In genomic region chr4:98925250-98925781, GRCm38 (mm10) we compare ENCODE assay signal across 8 mouse cellular contexts. TPM values are rescaled to one million over a fixed set of nuclear protein-coding genes. Genes with fewer than 3 reads are reported as not detected.
A peak's percentile ranks its signal among the peaks of the same experiment; 100 is the strongest.
DNase-seq lines count a peak whose midpoint lies in the region; ATAC-seq and TF ChIP-seq lines count a peak whose summit lies in the region.

No protein-coding gene starts in this region.

- no peak for TF ChIP-seq RAD21 in CH12.LX (IDR thresholded peaks at IDR 0.05; ENCODE audit: low read depth, low read length)

- no peak for ATAC-seq in heart, embryonic 12.5 days (ENCODE audit: insufficient number of reproducible peaks, low FRiP score)

- dilution Hi-C loops in CH12.LX (cut with MboI; ENCODE audit: extremely low pct_ligation_motif_present, extremely low pct_unique_long_range_greater_than_20kb, low sequenced_read_pairs) = no loop called here

- H3K4me1 ChIP-seq in heart, embryonic 12.5 days (replicated peaks) = peaks cover 13% of the 10 kb centered on the region
- peaks cover 2 to 13% of the 10 kb centered on the region in 2 experiments; a peak in 2 of 4 replicates for H3K4me1 ChIP-seq in CH12.LX (ENCODE audit: control insufficient read depth in 1 of 2, insufficient read depth in 2 of 2)
- H3K4me1 ChIP-seq in hindbrain, embryonic 10.5 days (replicated peaks) = peaks cover 24% of the 10 kb centered on the region
- peaks cover 25% of the 10 kb centered on the region for H3K4me1 ChIP-seq in midbrain, embryonic 10.5 days

- no peaks in the 10 kb centered on the region for H3K9me3 ChIP-seq in heart, embryonic 12.5 days (replicated peaks)
- no peaks in the 10 kb centered on the region for H3K9me3 ChIP-seq in CH12.LX (replicated peaks; ENCODE audit: low read length)
- H3K9me3 ChIP-seq in hindbrain, embryonic 10.5 days = no peaks in the 10 kb centered on the region
- no peaks in the 10 kb centered on the region for H3K9me3 ChIP-seq in midbrain, embryonic 10.5 days (replicated peaks)

- H3K79me2 ChIP-seq in CH12.LX (replicated peaks; ENCODE audit: control insufficient read depth, extremely low read depth, insufficient read depth, poor library complexity, severe bottlenecking) = peaks cover 38% of the 10 kb centered on the region

- H3K27me3 ChIP-seq in heart, embryonic 12.5 days (replicated peaks) = no peaks in the 10 kb centered on the region
- H3K27me3 ChIP-seq in CH12.LX (replicated peaks) = no peaks in the 10 kb centered on the region
- no peaks in the 10 kb centered on the region for H3K27me3 ChIP-seq in hindbrain, embryonic 10.5 days (ENCODE audit: insufficient read depth, poor library complexity, severe bottlenecking)
- H3K27me3 ChIP-seq in midbrain, embryonic 10.5 days (ENCODE audit: low read depth, poor library complexity, severe bottlenecking) = no peaks in the 10 kb centered on the region

- in situ Hi-C loops in CH12.LX (cut with MboI; ENCODE audit: low pct_ligation_motif_present, low pct_unique_long_range_greater_than_20kb, low sequenced_read_pairs) = no loop called here

- H3K27ac ChIP-seq in heart, embryonic 12.5 days (ENCODE audit: poor library complexity, severe bottlenecking) = no peak overlapping the region
- H3K27ac ChIP-seq in CH12.LX (ENCODE audit: insufficient read depth, low read depth) = no peak overlapping the region
- H3K27ac ChIP-seq in hindbrain, embryonic 10.5 days = peak overlapping the region; percentile 99; the same call in 1 of the 2 replicates
- 0 out of 2 replicates have a peak overlapping the region, but pooled peaks have one; percentile 99 for H3K27ac ChIP-seq in midbrain, embryonic 10.5 days (replicated peaks)

- H3K36me3 ChIP-seq in heart, embryonic 12.5 days = peaks cover 6% of the 10 kb centered on the region; the same call in 1 of the 2 replicates
- peaks cover 3 to 16% of the 10 kb centered on the region in 2 experiments for H3K36me3 ChIP-seq in CH12.LX (replicated peaks in 1 of 2; ENCODE audit: control insufficient read depth in 1 of 2, insufficient read depth in 1 of 2, low read length in 1 of 2)
- H3K36me3 ChIP-seq in hindbrain, embryonic 10.5 days = peaks cover 28% of the 10 kb centered on the region
- H3K36me3 ChIP-seq in midbrain, embryonic 10.5 days = peaks cover 31% of the 10 kb centered on the region

- peak overlapping the region; percentile 92 for H3K4me2 ChIP-seq in heart, embryonic 12.5 days
- H3K4me2 ChIP-seq in CH12.LX (ENCODE audit: insufficient read depth, low read depth, poor library complexity, severe bottlenecking) = peak overlapping the region; percentile 94; the same call in 1 of the 2 replicates

- H3K4me3 ChIP-seq in heart, embryonic 12.5 days = peak overlapping the region; percentile 71
- H3K4me3 ChIP-seq in CH12.LX (replicated peaks in 1 of 3; ENCODE audit: low read depth in 2 of 3, low read length in 2 of 3, poor library complexity in 1 of 3) = peak overlapping the region; percentile 63 to 87 (median 82)
- H3K4me3 ChIP-seq in hindbrain, embryonic 10.5 days = peak overlapping the region; percentile 99
- peak overlapping the region; percentile 97 for H3K4me3 ChIP-seq in midbrain, embryonic 10.5 days

- DNase-seq in heart, adult 9 months (ENCODE audit: low spot score in 2 of 2) = no peak
- DNase-seq in CH12.LX (ENCODE audit: extremely low read depth) = no peak
- no peak for DNase-seq in hindbrain, embryonic 10.5 days (ENCODE audit: low spot score)
- no peak for DNase-seq in midbrain, embryonic 10.5 days (ENCODE audit: low spot score)
- no peak for DNase-seq in layer of hippocampus, adult 11-12 months (ENCODE audit: low spot score)
- DNase-seq in layer of hippocampus, adult 9-10 months (ENCODE audit: low spot score) = no peak
- no peak for DNase-seq in right cerebral cortex, postnatal 25 days

- WGBS in heart, embryonic 12.5 days = 24% methylated on average over 6 of the region's 6 CpGs
- 33% methylated on average over 6 of the region's 6 CpGs for WGBS in hindbrain, embryonic 10.5 days
- 48% methylated on average over 6 of the region's 6 CpGs for WGBS in midbrain, embryonic 10.5 days

- no peak for TF ChIP-seq CTCF in CH12.LX (conservative IDR thresholded peaks at IDR 0.05 in 1 of 2, IDR thresholded peaks at IDR 0.05 in 1 of 2; ENCODE audit: low read depth in 2 of 2, low read length in 2 of 2)

- H3K9ac ChIP-seq in heart, embryonic 12.5 days = peak overlapping the region; percentile 54; the same call in 1 of the 2 replicates
- peak overlapping the region; percentile 96 for H3K9ac ChIP-seq in CH12.LX (ENCODE audit: insufficient read depth, low read depth)

- no peak for TF ChIP-seq EP300 in CH12.LX (IDR thresholded peaks at IDR 0.05; ENCODE audit: low read length)

- TF ChIP-seq POLR2A in CH12.LX (IDR thresholded peaks at IDR 0.05; ENCODE audit: low read depth, low read length) = no peak

TF ChIP-seq in CH12.LX, 34 proteins besides CTCF, POLR2A, EP300 and RAD21:
- no peak for TF ChIP-seq HCFC1 (IDR thresholded peaks at IDR 0.05; ENCODE audit: low read depth, low read length)
- TF ChIP-seq ETS1 (conservative IDR thresholded peaks at IDR 0.05; ENCODE audit: low read depth, low read length) = no peak
- TF ChIP-seq NELFE (IDR thresholded peaks at IDR 0.05; ENCODE audit: low read depth, low read length) = no peak
- no peak for TF ChIP-seq SIN3A (IDR thresholded peaks at IDR 0.05; ENCODE audit: low read length)
- TF ChIP-seq PAX5 (IDR thresholded peaks at IDR 0.05; ENCODE audit: low read length) = no peak
- no peak for TF ChIP-seq MYC (IDR thresholded peaks at IDR 0.05; ENCODE audit: low read depth, low read length)
- TF ChIP-seq ELF1 (IDR thresholded peaks at IDR 0.05; ENCODE audit: low read depth, low read length) = no peak
- no peak for TF ChIP-seq IRF4 (IDR thresholded peaks at IDR 0.05; ENCODE audit: low read depth, low read length)
- TF ChIP-seq MEF2A (IDR thresholded peaks at IDR 0.05; ENCODE audit: borderline replicate concordance, low read depth, low read length) = no peak
- no peak for TF ChIP-seq CHD1 (IDR thresholded peaks at IDR 0.05; ENCODE audit: low read depth, low read length)

RNA-seq across cellular contexts. Expression of gene Usp1, which starts 1.7 kb away (rescaled TPM):
- 56.0 and 65.6 TPM in 2 replicates for polyA plus RNA-seq in heart, embryonic 12.5 days (2016; fragmentation: Nextera tagmentation; extraction: Ambion mirVana)
- total RNA-seq in CH12.LX (2012; rRNA removed) = 40.9 and 46.1 TPM in 2 replicates
- total RNA-seq in CH12.LX (2014; rRNA removed) = 142 and 149 TPM in 2 replicates
- 115 and 118 TPM in 2 replicates for polyA plus RNA-seq in CH12.LX (2012; ENCODE audit: insufficient read length, low read depth)
- polyA plus RNA-seq in hindbrain, embryonic 10.5 days (2016; fragmentation: Nextera tagmentation; extraction: Ambion mirVana) = 71.1 and 102 TPM in 2 replicates
- polyA plus RNA-seq in midbrain, embryonic 10.5 days (2016; fragmentation: Nextera tagmentation; extraction: Ambion mirVana) = 103 and 116 TPM in 2 replicates

Comparison
In these comparisons a context has a peak if more than half of its experiments do, and no peak if none do; other contexts are left out.
1. H3K27ac ChIP-seq: peak in hindbrain, embryonic 10.5 days (single experiment) and midbrain, embryonic 10.5 days (single experiment); none in heart, embryonic 12.5 days (single experiment) and CH12.LX (single experiment).
2. Peak in every context shown above with its lines, with median percentiles within 50 percentile points of each other: H3K4me3 ChIP-seq.